ENCODE assay signal across 21 mouse cellular contexts in the genomic region with DNA sequence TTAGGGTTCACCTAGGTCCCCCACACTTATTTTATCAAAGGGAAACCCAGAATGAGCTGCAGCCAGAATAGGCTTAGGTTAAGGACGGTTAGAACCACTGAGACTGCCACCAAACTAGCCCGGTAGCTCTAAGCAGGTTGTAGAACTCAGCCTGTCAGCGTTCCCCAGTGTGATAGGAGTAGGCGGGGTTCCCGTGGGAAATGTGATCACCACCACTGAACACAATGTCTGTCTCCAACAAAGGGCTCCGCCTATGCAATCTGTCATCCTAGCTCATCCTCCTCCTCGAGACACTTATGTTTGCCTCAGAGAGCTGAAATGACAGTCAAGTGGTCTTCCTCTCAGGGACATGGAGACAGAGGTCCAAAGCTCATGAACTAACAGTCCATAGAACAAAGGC. TPM values are rescaled to one million over a fixed set of nuclear protein-coding genes. Genes with fewer than 3 reads are reported as not detected.
DNase-seq lines count a peak whose midpoint lies in the region; ATAC-seq and TF ChIP-seq lines count a peak whose summit lies in the region.
"Had no signal": no experiment of that assay in that cellular context is flagged by ENCODE, and none has a peak within 500 bp of the region (broad histone marks: within the 10 kb centered on the region; RNA-seq: fewer than 3 reads in every experiment).

No protein-coding gene starts in this region.

- no peaks in the 10 kb centered on the region for H3K9me3 ChIP-seq in G1E (replicated peaks)
- H3K9me3 ChIP-seq: embryonic facial prominence, embryonic 13.5 days; heart, embryonic 10.5 days; hindbrain, embryonic 12.5 days had no signal

- peak; percentile 6; the same call in 1 of the 2 replicates for ATAC-seq in G1E (ENCODE audit: extremely low read depth, insufficient number of reproducible peaks, low FRiP score, poor library complexity, severe bottlenecking)
- ATAC-seq: forebrain, embryonic 14.5 days; hindbrain, embryonic 16.5 days; inflammation-experienced regulatory T-cells, adult 6 months had no signal

- no peak overlapping the region for H3K4me3 ChIP-seq in G1E (ENCODE audit: low read depth, low read length)
- H3K4me3 ChIP-seq: embryonic facial prominence, embryonic 13.5 days; heart, embryonic 10.5 days; hindbrain, embryonic 12.5 days had no signal

- H3K36me3 ChIP-seq in G1E (replicated peaks), result no peaks in the 10 kb centered on the region
- H3K36me3 ChIP-seq: embryonic facial prominence, embryonic 13.5 days; heart, embryonic 10.5 days; hindbrain, embryonic 12.5 days had no signal

- no peaks in the 10 kb centered on the region for H3K27me3 ChIP-seq in G1E (ENCODE audit: insufficient read depth, low read length)
- H3K27me3 ChIP-seq: embryonic facial prominence, embryonic 13.5 days; hindbrain, embryonic 12.5 days had no signal

- no peak for TF ChIP-seq CTCF in G1E (IDR thresholded peaks at IDR 0.05; ENCODE audit: low read depth, low read length)

- no peaks in the 10 kb centered on the region for H3K4me1 ChIP-seq in G1E (ENCODE audit: insufficient read depth, low read depth, low read length)
- H3K4me1 ChIP-seq: embryonic facial prominence, embryonic 13.5 days; heart, embryonic 10.5 days; hindbrain, embryonic 12.5 days had no signal

- DNase-seq in heart, adult 11 months, result peak; percentile 68
- DNase-seq in heart, adult 8-10 months (ENCODE audit: low spot score), result no peak
- peak; percentile 31 to 66 for DNase-seq in layer of hippocampus, adult 18-20 months (ENCODE audit: low spot score in 2 of 2)
- no peak for DNase-seq in layer of hippocampus, postnatal 25 days (ENCODE audit: extremely low spot score in 1 of 2, low spot score in 1 of 2)
- no peak for DNase-seq in G1E (ENCODE audit: low spot score)
- peak; percentile 38 for DNase-seq in telencephalon, adult 2 months (ENCODE audit: low read depth, low spot score)
- no peak for DNase-seq in frontal cortex, postnatal 10 days (ENCODE audit: low spot score in 2 of 2)
- DNase-seq: adrenal gland, adult 8-10 months; adrenal gland, postnatal 36 days; cerebellum, adult 11 months; cerebellum, adult 8-10 months; cerebellum, postnatal 14 days; gastrocnemius, postnatal 25 days; heart, postnatal 10 days; heart, postnatal 4 days had no signal

RNA-seq across cellular contexts. Expression of gene Psmc1, which starts 59.4 kb away (rescaled TPM):
- 100 to 1,000 TPM; 125 to 153 (median 140) TPM for total RNA-seq in heart, adult 8-10 months (2022)
- 100 to 1,000 TPM; 186 to 195 TPM for total RNA-seq in layer of hippocampus, adult 18-20 months (2021)
- total RNA-seq in layer of hippocampus, postnatal 25 days (2021), result 100 to 1,000 TPM; 171 to 205 TPM
- 155 and 162 TPM in 2 replicates for total RNA-seq in G1E (2014; fragmentation: Nextera tagmentation)
- total RNA-seq in G1E (2017), result 212 and 293 TPM in 2 replicates
- polyA plus RNA-seq in G1E (2012), result 22.5 and 65.1 TPM in 2 replicates

Comparison
In these comparisons a context has a peak if more than half of its experiments do, and no peak if none do; other contexts are left out.
1. DNase-seq: peak in heart, adult 11 months (single experiment), layer of hippocampus, adult 18-20 months (2 of 2) and telencephalon, adult 2 months (single experiment); none in heart, adult 8-10 months (single experiment), layer of hippocampus, postnatal 25 days (0 of 2), G1E (single experiment) and frontal cortex, postnatal 10 days (0 of 2).